Mouse (Mus musculus): ENCODE measurements around the gene Maz. TPM values are rescaled to one million over a fixed set of nuclear protein-coding genes. Genes with fewer than 3 reads are reported as not detected.

Maz gene
- polyA plus RNA-seq (2012; rRNA removed): 103 and 248 TPM in 2 replicates

GRCm38 (mm10) chr7:127026984-127027726 is at the start of gene Maz:
Gene Maz, minus strand, starts transcription at chr7:127027037.
- H3K4me1 ChIP-seq (ENCODE audit: control insufficient read depth, insufficient read depth, insufficient read length, low read length): peaks cover 7% of the 10 kb centered on the region
- TF ChIP-seq POLR2A (IDR thresholded peaks at IDR 0.05; ENCODE audit: low read depth, low read length) (peak; percentile 46; the same call in 1 of the 2 replicates), CTCF (IDR thresholded peaks at IDR 0.05; ENCODE audit: extremely low read depth, insufficient read length, insufficient replicate concordance, low read depth, low read length) (no peak)
- H3K27ac ChIP-seq (ENCODE audit: insufficient read depth, low read depth, low read length): peak within 1 kb of the TSS; percentile 87

GRCm38 (mm10) chr7:127076188-127076587 is 49.4 kb upstream of the Maz start:
- 72% methylated on average over 5 of the region's 5 CpGs for WGBS
- H3K4me1 ChIP-seq (ENCODE audit: control insufficient read depth, insufficient read depth, insufficient read length, low read length): no peaks in the 10 kb centered on the region
- H3K27me3 ChIP-seq (ENCODE audit: control insufficient read depth, insufficient read depth, low read length): no peaks in the 10 kb centered on the region
- no peak for TF ChIP-seq POLR2A (IDR thresholded peaks at IDR 0.05; ENCODE audit: low read depth, low read length)
- no peaks in the 10 kb centered on the region for H3K36me3 ChIP-seq (ENCODE audit: control insufficient read depth, insufficient read depth, low read length)
- no peak overlapping the region for H3K4me3 ChIP-seq (ENCODE audit: low read depth, low read length)
- no peak overlapping the region for H3K27ac ChIP-seq (ENCODE audit: insufficient read depth, low read depth, low read length)

More at GRCm38 (mm10) chr7:127026984-127027726, at the start of gene Maz:
- WGBS: 1% methylated on average over 53 of the region's 63 CpGs
- Histone ChIP-seq H3K27me3 (ENCODE audit: control insufficient read depth, insufficient read depth, low read length) (no peaks in the 10 kb centered on the region), H3K4me3 (ENCODE audit: low read depth, low read length) (peak within 1 kb of the TSS; percentile 92), H3K36me3 (ENCODE audit: control insufficient read depth, insufficient read depth, low read length) (peaks cover 24% of the 10 kb centered on the region)

- Histone ChIP-seq H3K4me1 (ENCODE audit: control insufficient read depth, insufficient read depth, insufficient read length, low read length) (no peaks in the 10 kb centered on the region; the same call in 1 of the 2 replicates), H3K27ac (ENCODE audit: insufficient read depth, low read depth, low read length) (no peak overlapping the region), H3K27me3 (ENCODE audit: control insufficient read depth, insufficient read depth, low read length) (no peaks in the 10 kb centered on the region), H3K4me3 (ENCODE audit: low read depth, low read length) (no peak overlapping the region), H3K36me3 (ENCODE audit: control insufficient read depth, insufficient read depth, low read length) (no peaks in the 10 kb centered on the region)
- TF ChIP-seq POLR2A (IDR thresholded peaks at IDR 0.05; ENCODE audit: low read depth, low read length) (no peak), CTCF (IDR thresholded peaks at IDR 0.05; ENCODE audit: extremely low read depth, insufficient read length, insufficient replicate concordance, low read depth, low read length) (no peak)
- 63% methylated on average over 4 of the region's 4 CpGs for WGBS
Observed at GRCm38 (mm10) chr7:127073221-127073620, 46.4 kb upstream of the Maz start.

GRCm38 (mm10) chr7:127070871-127071413 is 44.1 kb upstream of the Maz start:
- WGBS: 18% methylated on average over 4 of the region's 4 CpGs
- H3K4me3 ChIP-seq (ENCODE audit: low read depth, low read length): no peak overlapping the region
- TF ChIP-seq CTCF (IDR thresholded peaks at IDR 0.05; ENCODE audit: extremely low read depth, insufficient read length, insufficient replicate concordance, low read depth, low read length): no peak
- no peak for TF ChIP-seq POLR2A (IDR thresholded peaks at IDR 0.05; ENCODE audit: low read depth, low read length)
- H3K27ac ChIP-seq (ENCODE audit: insufficient read depth, low read depth, low read length): no peak overlapping the region
- H3K4me1 ChIP-seq (ENCODE audit: control insufficient read depth, insufficient read depth, insufficient read length, low read length): no peaks in the 10 kb centered on the region; the same call in 1 of the 2 replicates
- no peaks in the 10 kb centered on the region for H3K36me3 ChIP-seq (ENCODE audit: control insufficient read depth, insufficient read depth, low read length)
- no peaks in the 10 kb centered on the region for H3K27me3 ChIP-seq (ENCODE audit: control insufficient read depth, insufficient read depth, low read length)

- no peak overlapping the region for H3K27ac ChIP-seq (ENCODE audit: insufficient read depth, low read depth, low read length)
- no peaks in the 10 kb centered on the region for H3K27me3 ChIP-seq (ENCODE audit: control insufficient read depth, insufficient read depth, low read length)
- H3K4me1 ChIP-seq (ENCODE audit: control insufficient read depth, insufficient read depth, insufficient read length, low read length): no peaks in the 10 kb centered on the region; the same call in 1 of the 2 replicates
- no peak overlapping the region for H3K4me3 ChIP-seq (ENCODE audit: low read depth, low read length)
- no peaks in the 10 kb centered on the region for H3K36me3 ChIP-seq (ENCODE audit: control insufficient read depth, insufficient read depth, low read length)
- TF ChIP-seq POLR2A (IDR thresholded peaks at IDR 0.05; ENCODE audit: low read depth, low read length): no peak
- 61% methylated on average over 4 of the region's 4 CpGs for WGBS
Observed at GRCm38 (mm10) chr7:127066317-127066716, 39.5 kb upstream of the Maz start.

- H3K36me3 ChIP-seq (ENCODE audit: control insufficient read depth, insufficient read depth, low read length): no peaks in the 10 kb centered on the region
- no peaks in the 10 kb centered on the region for H3K4me1 ChIP-seq (ENCODE audit: control insufficient read depth, insufficient read depth, insufficient read length, low read length)
- no peak overlapping the region for H3K4me3 ChIP-seq (ENCODE audit: low read depth, low read length)
- no peak for TF ChIP-seq CTCF (IDR thresholded peaks at IDR 0.05; ENCODE audit: extremely low read depth, insufficient read length, insufficient replicate concordance, low read depth, low read length)
- no peak for TF ChIP-seq POLR2A (IDR thresholded peaks at IDR 0.05; ENCODE audit: low read depth, low read length)
- H3K27ac ChIP-seq (ENCODE audit: insufficient read depth, low read depth, low read length): no peak overlapping the region
- 87% methylated on average over 6 of the region's 6 CpGs for WGBS
- peaks cover 3% of the 10 kb centered on the region; the same call in 1 of the 2 replicates for H3K27me3 ChIP-seq (ENCODE audit: control insufficient read depth, insufficient read depth, low read length)
Observed at GRCm38 (mm10) chr7:127065538-127065937, 38.7 kb upstream of the Maz start.

GRCm38 (mm10) chr7:127055026-127055585 is 28.3 kb upstream of the Maz start:
- H3K27ac ChIP-seq (ENCODE audit: insufficient read depth, low read depth, low read length): no peak overlapping the region
- 54% methylated on average over 5 of the region's 5 CpGs for WGBS
- TF ChIP-seq CTCF (IDR thresholded peaks at IDR 0.05; ENCODE audit: extremely low read depth, insufficient read length, insufficient replicate concordance, low read depth, low read length): 0 out of 2 replicates have a peak, but pooled peaks have one; percentile 8
- TF ChIP-seq POLR2A (IDR thresholded peaks at IDR 0.05; ENCODE audit: low read depth, low read length): no peak
- H3K27me3 ChIP-seq (ENCODE audit: control insufficient read depth, insufficient read depth, low read length): peaks cover 12% of the 10 kb centered on the region
- H3K4me3 ChIP-seq (ENCODE audit: low read depth, low read length): no peak overlapping the region
- H3K4me1 ChIP-seq (ENCODE audit: control insufficient read depth, insufficient read depth, insufficient read length, low read length): no peaks in the 10 kb centered on the region
- H3K36me3 ChIP-seq (ENCODE audit: control insufficient read depth, insufficient read depth, low read length): no peaks in the 10 kb centered on the region

All from small intestine, adult 2 months (tissue).